Comparison of ENCODE assay signal across 12 mouse cellular contexts in genomic region chr10:58223972-58224805, GRCm38 (mm10). TPM values are rescaled to one million over a fixed set of nuclear protein-coding genes. Genes with fewer than 3 reads are reported as not detected.
DNase-seq lines count a peak whose midpoint lies in the region; TF ChIP-seq lines count a peak whose summit lies in the region.
"Not testable (repeated sequence)": the region's sequence is repeated elsewhere in the genome, so short reads cannot be mapped to it uniquely, and the experiment has no call there.
"Had no signal": no experiment of that assay in that cellular context is flagged by ENCODE, and none has a peak within 500 bp of the region (broad histone marks: within the 10 kb centered on the region; RNA-seq: fewer than 3 reads in every experiment).

No protein-coding gene starts in this region.

- H3K9ac ChIP-seq in ES-E14 (ENCODE audit: insufficient read depth, low read depth, low read length, poor library complexity, severe bottlenecking), result not testable (repeated sequence)

- not testable (repeated sequence) for H3K9me3 ChIP-seq in ES-E14 (ENCODE audit: control insufficient read depth, insufficient read depth, low read depth, low read length)

- TF ChIP-seq POLR2A in brain, embryonic 14.5 days (IDR thresholded peaks at IDR 0.05; ENCODE audit: borderline replicate concordance, extremely low read depth, insufficient read depth, insufficient read length, poor library complexity, severe bottlenecking), result not testable (repeated sequence)

- not testable (repeated sequence) for TF ChIP-seq CTCF in brain, embryonic 14.5 days (IDR thresholded peaks at IDR 0.05; ENCODE audit: borderline replicate concordance, extremely low read depth, insufficient read depth, insufficient read length)

- not testable (repeated sequence) for H3K27ac ChIP-seq in ES-E14 (ENCODE audit: insufficient read depth, low read depth, low read length, poor library complexity, severe bottlenecking)

- not testable (repeated sequence) for DNase-seq in ES-E14 (ENCODE audit: low read depth, low spot score)
- peak; percentile 36 for DNase-seq in brain, embryonic 14.5 days (ENCODE audit: low read depth)
- peak; percentile 50 to 59 for DNase-seq in frontal cortex, postnatal 14 days (ENCODE audit: low spot score in 2 of 2)
- peak; percentile 76 for DNase-seq in heart, postnatal 4 days
- peak; percentile 36 to 46 for DNase-seq in layer of hippocampus, postnatal 25 days (ENCODE audit: extremely low spot score in 1 of 2, low spot score in 1 of 2)
- peak; percentile 53 for DNase-seq in lung, postnatal 14 days
- peak; percentile 59 for DNase-seq in right cerebral cortex, postnatal 4 days
- DNase-seq in thymus, postnatal 36 days, result peak; percentile 59 to 67

- H3K4me1 ChIP-seq in ES-E14 (ENCODE audit: control insufficient read depth in 2 of 2, insufficient read depth in 2 of 2, low read length in 2 of 2, poor library complexity in 1 of 2), result not testable (repeated sequence)

- in situ Hi-C loops in ES-E14 (cut with MboI; ENCODE audit: low sequenced_read_pairs in 2 of 2, unreplicated experiment in 2 of 2), result not testable (repeated sequence)

- H3K36me3 ChIP-seq in ES-E14 (ENCODE audit: control insufficient read depth, insufficient read depth, low read length, poor library complexity, severe bottlenecking), result not testable (repeated sequence)

- H3K4me3 ChIP-seq in ES-E14 (ENCODE audit: insufficient read depth in 1 of 2, low read depth in 1 of 2, low read length in 2 of 2, poor library complexity in 1 of 2, severe bottlenecking in 1 of 2), result not testable (repeated sequence)

TF ChIP-seq in ES-E14, 5 proteins besides CTCF, POLR2A, EP300 and RAD21:
- TF ChIP-seq HCFC1 (IDR thresholded peaks at IDR 0.05; ENCODE audit: borderline replicate concordance, insufficient read depth, low read length), result 0 out of 2 replicates have a peak, but pooled peaks have one; percentile 26

RNA-seq across cellular contexts. Expression of gene AW822073, which starts 0.5 kb away (rescaled TPM):
- total RNA-seq in ES-E14 (2012; rRNA removed), result 2.2 and 3.5 TPM in 2 replicates
- polyA plus RNA-seq in brain, embryonic 14.5 days (2012; rRNA removed), result not detected in 2 replicates
- total RNA-seq in heart, postnatal 4 days (2021), result not detected
- total RNA-seq in layer of hippocampus, postnatal 25 days (2021), result not detected
- total RNA-seq: left cerebral cortex, postnatal 14 days had no signal
- polyA plus RNA-seq: hindbrain, embryonic 16.5 days; midbrain, embryonic 12.5 days; Patski had no signal

RNA-seq across cellular contexts. Expression of gene Duxf3, which starts 8.3 kb away (rescaled TPM):
- 2.7 and 3.1 TPM in 2 replicates for total RNA-seq in ES-E14 (2012; rRNA removed)
- polyA plus RNA-seq in brain, embryonic 14.5 days (2012; rRNA removed), result not detected in 2 replicates
- total RNA-seq in heart, postnatal 4 days (2021), result not detected
- not detected for total RNA-seq in layer of hippocampus, postnatal 25 days (2021)
- total RNA-seq: left cerebral cortex, postnatal 14 days had no signal
- polyA plus RNA-seq: hindbrain, embryonic 16.5 days; midbrain, embryonic 12.5 days; Patski had no signal

RNA-seq across cellular contexts. Expression of gene Gm4981, which starts 12.3 kb away (rescaled TPM):
- 0.21 and 0.40 TPM in 2 replicates for total RNA-seq in ES-E14 (2012; rRNA removed)
- polyA plus RNA-seq in brain, embryonic 14.5 days (2012; rRNA removed), result not detected in 2 replicates
- total RNA-seq in heart, postnatal 4 days (2021), result not detected
- not detected for total RNA-seq in layer of hippocampus, postnatal 25 days (2021)
- total RNA-seq: left cerebral cortex, postnatal 14 days had no signal
- polyA plus RNA-seq: hindbrain, embryonic 16.5 days; midbrain, embryonic 12.5 days; Patski had no signal

RNA-seq across cellular contexts. Expression of gene Gcc2, which starts 31.1 kb away (rescaled TPM):
- 17.8 and 19.6 TPM in 2 replicates for total RNA-seq in ES-E14 (2012; rRNA removed)
- 37.9 and 45.7 TPM in 2 replicates for polyA plus RNA-seq in brain, embryonic 14.5 days (2012; rRNA removed)
- total RNA-seq in heart, postnatal 4 days (2021), result 10 to 100 TPM; 24.6 to 29.2 TPM
- 10 to 100 TPM; 75.2 to 81.7 TPM for total RNA-seq in layer of hippocampus, postnatal 25 days (2021)
